Mouse (Mus musculus) megakaryocyte, embryonic 14.5 days (primary cell): ENCODE measurements at regions not wholly inside any gene's neighbourhood (a gene's known extent, or its start where the extent isn't known, plus 50 kb on each side); places are given as distances from the start of the nearest gene placed in this dataset.

Source experiments
- H3K27me3 ChIP-seq: replicated peaks from 2 replicates; pipeline ENCODE3; 2012; ENCODE audit warnings: inconsistent platforms
- H3K36me3 ChIP-seq: replicated peaks from 2 replicates; pipeline ENCODE3; 2012; ENCODE audit warnings: low read length, inconsistent platforms, mixed read lengths
- H3K4me1 ChIP-seq: 2 replicates; pipeline ENCODE4 v1.6.1; 2012; ENCODE audit warnings: inconsistent platforms
- H3K4me3 ChIP-seq: replicated peaks from 2 replicates; pipeline ENCODE3; 2012; ENCODE audit warnings: moderate library complexity, mild to moderate bottlenecking, inconsistent platforms
- H3K9me3 ChIP-seq: 2 replicates; pipeline ENCODE4 v1.6.1; 2012; ENCODE audit warnings: inconsistent platforms
- FLI1 ChIP-seq: IDR thresholded peaks from 2 replicates; pipeline ENCODE4 v1.6.1; 2012; ENCODE audit warnings: low read length, inconsistent platforms, mixed read lengths
- GATA1 ChIP-seq: IDR thresholded peaks from 3 replicates; pipeline ENCODE4 v1.6.1; 2012; ENCODE audit warnings: mixed read lengths, low read length, inconsistent platforms, borderline replicate concordance

GRCm38 (mm10) chr4:75588095-75588875 is 310.2 kb upstream of the Dmac1 start:
- Histone ChIP-seq H3K36me3 (no peaks in the 10 kb centered on the region), H3K4me1 (no peaks in the 10 kb centered on the region), H3K9me3 (peaks cover 3% of the 10 kb centered on the region; the same call in 1 of the 2 replicates), H3K4me3 (no peak overlapping the region), H3K27me3 (no peaks in the 10 kb centered on the region)
- TF ChIP-seq FLI1 (no peak), GATA1 (no peak)

- Histone ChIP-seq H3K4me3 (no peak overlapping the region), H3K4me1 (no peaks in the 10 kb centered on the region)
- TF ChIP-seq GATA1 (no peak), FLI1 (no peak)
Measured at GRCm38 (mm10) chr4:75579865-75580264, 301.8 kb upstream of the Dmac1 start.

GRCm38 (mm10) chr4:75572603-75573002 is 294.5 kb upstream of the Dmac1 start:
- H3K4me3 ChIP-seq = no peak overlapping the region
- no peaks in the 10 kb centered on the region for H3K9me3 ChIP-seq
- no peak for TF ChIP-seq GATA1
- no peak for TF ChIP-seq FLI1
- H3K4me1 ChIP-seq = no peaks in the 10 kb centered on the region
- H3K27me3 ChIP-seq = no peaks in the 10 kb centered on the region
- no peaks in the 10 kb centered on the region for H3K36me3 ChIP-seq

More at GRCm38 (mm10) chr4:75579865-75580264, 301.8 kb upstream of the Dmac1 start:
- H3K27me3 ChIP-seq = no peaks in the 10 kb centered on the region
- H3K36me3 ChIP-seq = no peaks in the 10 kb centered on the region
- no peaks in the 10 kb centered on the region for H3K9me3 ChIP-seq

- no peaks in the 10 kb centered on the region for H3K4me1 ChIP-seq
- H3K4me3 ChIP-seq = no peak overlapping the region
- no peaks in the 10 kb centered on the region for H3K9me3 ChIP-seq
- no peaks in the 10 kb centered on the region for H3K36me3 ChIP-seq
- TF ChIP-seq FLI1 = no peak
- TF ChIP-seq GATA1 = no peak
- H3K27me3 ChIP-seq = no peaks in the 10 kb centered on the region
Measured at GRCm38 (mm10) chr4:75567630-75568029, 289.5 kb upstream of the Dmac1 start.

- Histone ChIP-seq H3K27me3 (no peaks in the 10 kb centered on the region), H3K4me3 (no peak overlapping the region), H3K36me3 (no peaks in the 10 kb centered on the region), H3K4me1 (no peaks in the 10 kb centered on the region), H3K9me3 (no peaks in the 10 kb centered on the region)
- no peak for TF ChIP-seq FLI1
- no peak for TF ChIP-seq GATA1
Measured at GRCm38 (mm10) chr4:75562480-75562879, 284.4 kb upstream of the Dmac1 start.

DNA sequence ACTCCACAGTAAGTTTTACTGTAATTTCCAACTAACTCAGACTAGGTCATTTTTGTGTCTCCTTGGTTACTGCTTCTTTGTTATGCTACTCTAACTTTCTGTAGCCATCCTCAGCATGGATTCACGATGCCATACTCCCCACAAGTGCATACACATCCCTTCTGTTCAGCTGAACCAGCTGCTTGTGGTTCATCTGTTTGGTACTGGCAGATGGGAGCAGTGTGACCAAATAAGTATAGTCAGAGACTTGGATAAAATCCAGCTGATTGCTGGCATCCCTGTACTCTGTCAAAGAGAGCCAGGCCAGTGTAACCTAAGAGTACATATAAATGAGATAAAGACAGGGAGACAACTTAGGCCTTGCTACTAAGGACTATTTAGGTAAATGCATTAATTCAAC is 283.7 kb upstream of the Dmac1 start:
- Histone ChIP-seq H3K27me3 (no peaks in the 10 kb centered on the region), H3K4me3 (no peak overlapping the region), H3K9me3 (no peaks in the 10 kb centered on the region), H3K36me3 (no peaks in the 10 kb centered on the region), H3K4me1 (no peaks in the 10 kb centered on the region)
- TF ChIP-seq FLI1 = no peak
- no peak for TF ChIP-seq GATA1

DNA sequence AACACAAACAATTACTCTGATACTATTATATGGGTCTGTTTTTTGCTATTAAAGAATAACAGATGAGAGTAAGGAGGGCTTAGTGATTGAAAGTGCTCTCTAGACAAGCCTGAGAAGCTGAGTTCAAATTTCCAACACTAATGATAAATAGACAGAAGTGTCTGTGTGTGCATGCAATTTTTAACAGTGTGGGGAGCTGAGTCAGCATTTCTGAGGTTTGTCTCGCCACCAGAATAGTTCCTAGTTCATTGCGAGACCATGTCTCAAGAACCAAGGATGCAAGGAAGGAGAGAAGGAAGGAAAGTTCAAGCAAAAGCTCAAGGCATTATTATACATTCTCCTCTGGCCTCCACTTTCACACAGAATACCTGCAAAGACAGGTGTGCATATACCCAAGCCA is 259.7 kb upstream of the Dmac1 start:
- Histone ChIP-seq H3K27me3 (no peaks in the 10 kb centered on the region), H3K9me3 (peaks cover 3% of the 10 kb centered on the region; the same call in 1 of the 2 replicates), H3K4me3 (no peak overlapping the region), H3K36me3 (no peaks in the 10 kb centered on the region), H3K4me1 (no peaks in the 10 kb centered on the region)
- no peak for TF ChIP-seq FLI1
- TF ChIP-seq GATA1 = no peak

- Histone ChIP-seq H3K9me3 (no peaks in the 10 kb centered on the region), H3K36me3 (no peaks in the 10 kb centered on the region), H3K4me1 (no peaks in the 10 kb centered on the region), H3K27me3 (no peaks in the 10 kb centered on the region), H3K4me3 (no peak overlapping the region)
- TF ChIP-seq GATA1 (no peak), FLI1 (no peak)
Measured at GRCm38 (mm10) chr4:75535067-75535466, 257.0 kb upstream of the Dmac1 start.

- Histone ChIP-seq H3K9me3 (no peaks in the 10 kb centered on the region), H3K36me3 (no peaks in the 10 kb centered on the region), H3K4me3 (no peak overlapping the region), H3K27me3 (no peaks in the 10 kb centered on the region), H3K4me1 (no peaks in the 10 kb centered on the region; the same call in 1 of the 2 replicates)
- TF ChIP-seq FLI1 (no peak), GATA1 (no peak)
Measured at GRCm38 (mm10) chr4:75529607-75530006, 251.5 kb upstream of the Dmac1 start.

- Histone ChIP-seq H3K36me3 (no peaks in the 10 kb centered on the region), H3K4me1 (no peaks in the 10 kb centered on the region), H3K9me3 (no peaks in the 10 kb centered on the region), H3K4me3 (no peak overlapping the region), H3K27me3 (no peaks in the 10 kb centered on the region)
- TF ChIP-seq GATA1 (no peak), FLI1 (no peak)
Measured at GRCm38 (mm10) chr4:75517459-75518158, 239.5 kb upstream of the Dmac1 start.
